Mouse (Mus musculus) frontal cortex, postnatal 36 days (tissue): ENCODE results near the gene Krt75.

Source experiments
- DNase-seq, 2 experiments: peaks; one replicate each; pipeline ENCODE4 v3.0.0; 2022; ENCODE audit warnings: low spot score in 2 of 2

Gene Krt75

DNA sequence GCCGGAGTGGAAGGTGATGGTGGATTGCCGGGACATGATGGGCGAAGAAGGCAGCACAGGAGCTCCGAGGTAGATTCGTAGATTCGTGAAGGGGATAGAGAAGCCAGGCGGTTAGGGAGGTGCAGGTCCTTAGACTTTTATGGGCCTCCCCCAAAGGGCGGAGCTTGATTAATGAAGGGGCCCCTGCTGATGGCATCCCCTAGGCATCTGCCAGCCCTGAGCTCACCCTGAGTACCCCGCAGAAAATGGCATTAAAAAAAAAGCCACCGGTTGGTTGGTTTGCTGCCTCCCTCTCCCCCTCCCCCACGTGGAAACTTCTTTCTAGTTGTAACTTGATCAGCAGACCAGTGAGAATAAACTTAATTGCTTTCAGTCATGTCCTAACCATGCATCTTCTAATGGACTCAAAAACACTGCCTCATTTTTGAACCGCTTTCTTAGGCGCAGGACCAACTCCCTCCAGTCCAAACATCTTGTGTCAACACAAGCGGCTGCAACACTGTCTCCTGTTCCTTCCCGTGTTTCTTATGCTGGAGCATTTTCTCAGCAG is at the start of gene Krt75:
TSS of gene Krt75 (minus strand) at position 109 of the 550 bp plus-strand sequence.
- no peak for DNase-seq

GRCm38 (mm10) chr15:101599123-101599522 is 25.4 kb upstream of the Krt75 start:
- DNase-seq, result no peak

- DNase-seq, result no peak
Measured at GRCm38 (mm10) chr15:101588216-101588615, 14.5 kb upstream of the Krt75 start.

GRCm38 (mm10) chr15:101584456-101584855 is 10.8 kb upstream of the Krt75 start:
- DNase-seq, result no peak

- DNase-seq, result no peak
Measured at GRCm38 (mm10) chr15:101583211-101583965, 9.7 kb upstream of the Krt75 start.

GRCm38 (mm10) chr15:101581701-101582100 is 8.0 kb upstream of the Krt75 start:
- peak; percentile 12 to 37 for DNase-seq

- DNase-seq, result no peak
Measured at GRCm38 (mm10) chr15:101575506-101575905, 1.8 kb upstream of the Krt75 start.

DNA sequence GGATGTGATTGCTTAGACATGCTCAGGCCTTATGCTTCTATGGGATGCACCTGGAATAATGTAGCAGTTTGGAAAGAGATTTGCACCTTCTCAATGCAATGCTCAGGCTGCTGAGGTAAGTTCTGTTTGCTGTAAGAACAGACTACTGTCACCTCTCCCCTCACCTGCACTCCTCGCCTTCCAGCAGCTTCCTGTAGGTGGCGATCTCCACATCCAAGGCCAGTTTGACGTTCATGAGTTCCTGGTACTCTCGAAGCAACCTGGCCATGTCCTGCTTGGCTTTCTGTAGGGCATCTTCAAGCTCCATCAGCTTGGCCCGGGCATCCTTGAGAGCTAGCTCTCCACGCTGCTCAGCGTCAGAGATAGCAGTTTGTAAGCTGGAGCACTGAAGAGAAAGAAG is 5.9 kb downstream of the Krt75 start:
- DNase-seq, result no peak

GRCm38 (mm10) chr15:101562850-101563249 is 10.9 kb downstream of the Krt75 start, which contains the start of gene Krt90:
Gene Krt90 (minus strand): TSS chr15:101562950.
- no peak for DNase-seq

- DNase-seq, result no peak
Measured at GRCm38 (mm10) chr15:101558034-101558646, 15.6 kb downstream of the Krt75 start.

- peak in 1 of 2 experiments; percentile 9 for DNase-seq
Measured at GRCm38 (mm10) chr15:101553169-101553568, 20.5 kb downstream of the Krt75 start.

GRCm38 (mm10) chr15:101552188-101552587 is 21.5 kb downstream of the Krt75 start:
- peak in 1 of 2 experiments; percentile 8 for DNase-seq

DNA sequence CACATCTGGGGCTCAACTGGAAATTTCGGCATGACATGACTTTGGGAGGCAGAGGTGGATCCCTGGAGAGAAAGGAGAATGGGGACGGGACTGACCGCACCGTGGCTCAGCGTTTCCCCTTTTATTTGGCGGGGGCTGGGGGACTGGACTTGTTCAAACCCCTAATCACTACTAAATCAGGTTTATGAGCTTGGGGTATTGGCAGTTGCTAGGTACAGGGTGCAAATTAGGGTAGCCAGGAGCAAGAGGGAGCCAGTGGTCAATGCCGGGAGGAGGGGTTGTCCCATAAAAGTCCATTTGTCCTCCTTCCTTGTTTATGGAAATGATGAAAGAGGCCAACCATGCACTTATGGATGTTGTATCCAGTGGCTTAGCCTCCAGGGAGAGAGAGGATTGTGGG is 23.1 kb downstream of the Krt75 start, which contains the start of gene Krt82:
TSS of gene Krt82 (minus strand) at position 101 of the 400 bp plus-strand sequence.
- no peak for DNase-seq

DNA sequence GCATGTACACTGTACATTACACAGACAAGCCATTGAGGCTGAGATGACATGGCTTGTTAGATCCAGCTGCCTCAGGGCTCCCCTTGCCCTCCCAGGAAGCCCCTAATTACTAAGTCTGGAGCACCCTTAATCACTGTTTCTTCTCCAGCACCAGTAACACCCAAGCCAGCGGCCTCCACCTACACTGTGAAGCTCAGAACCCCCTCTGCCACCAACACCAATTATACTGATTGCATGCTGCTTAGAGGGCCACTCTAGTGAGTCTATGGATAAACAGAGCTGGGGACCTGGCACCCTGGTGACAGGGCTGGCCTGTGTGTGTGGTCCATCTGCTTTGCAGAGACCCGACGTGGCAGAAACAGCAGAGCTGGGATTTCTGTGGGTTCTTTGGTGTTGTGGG is 29.2 kb downstream of the Krt75 start:
- no peak for DNase-seq

DNA sequence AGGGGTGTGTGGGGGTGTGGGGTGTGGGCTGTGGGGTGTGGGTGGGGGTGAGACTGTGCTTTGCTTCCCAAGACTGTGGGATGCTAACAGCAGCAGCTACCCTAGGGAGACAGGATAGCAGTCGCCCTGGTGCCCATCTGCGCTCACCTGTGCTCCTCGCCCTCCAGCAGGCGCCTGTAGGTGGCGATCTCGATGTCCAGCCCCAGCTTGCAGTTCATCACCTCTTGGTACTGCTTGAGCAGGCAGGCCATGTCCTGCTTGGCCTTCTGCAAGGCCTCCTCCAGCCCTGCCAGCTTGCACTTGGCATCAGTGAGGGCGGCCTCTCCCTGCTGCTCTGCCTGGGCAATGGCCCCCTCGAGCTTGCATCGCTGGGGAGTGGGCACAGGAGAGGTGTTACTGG is 31.2 kb downstream of the Krt75 start:
- no peak for DNase-seq

GRCm38 (mm10) chr15:101538580-101538900 is 35.2 kb downstream of the Krt75 start:
- no peak for DNase-seq

DNA sequence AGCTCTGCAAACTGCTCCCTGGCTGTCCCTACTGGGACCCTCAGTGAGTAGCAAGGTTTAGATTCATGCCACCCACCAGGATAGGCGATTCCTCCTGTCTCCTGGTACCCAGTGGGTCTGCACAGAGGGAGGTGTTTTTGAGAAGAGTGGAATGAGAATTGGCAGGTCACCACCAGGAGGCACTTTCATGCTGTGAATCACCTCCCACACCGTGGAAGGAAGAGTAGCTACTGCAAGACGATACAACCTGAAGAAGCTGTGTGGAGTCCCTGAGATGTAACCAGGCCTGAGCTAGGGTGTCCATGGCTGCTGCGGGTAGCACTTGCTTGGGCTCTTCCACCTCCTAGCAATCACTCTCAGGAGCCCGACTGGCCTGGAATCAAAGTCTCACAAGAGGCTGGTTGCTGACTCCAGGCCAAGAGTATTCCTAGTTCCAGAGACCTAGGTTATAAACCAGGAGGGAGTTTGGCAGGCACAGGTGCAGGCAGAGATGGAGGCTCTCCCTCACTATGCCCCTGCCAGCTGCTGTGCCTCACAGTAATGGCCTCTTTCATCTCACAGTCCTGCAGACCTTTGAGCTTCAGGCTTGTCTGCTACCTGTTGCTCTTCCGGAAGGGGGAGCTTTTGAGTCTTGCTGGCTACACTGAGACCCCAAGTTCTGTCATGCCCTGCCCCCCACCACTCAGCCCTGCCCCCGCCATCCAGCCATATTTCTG is 35.7 kb downstream of the Krt75 start:
- no peak for DNase-seq

- peak; percentile 12 to 26 for DNase-seq
Measured at GRCm38 (mm10) chr15:101536054-101536850, 37.5 kb downstream of the Krt75 start.

- no peak for DNase-seq
Measured at GRCm38 (mm10) chr15:101532720-101533119, 41.0 kb downstream of the Krt75 start, which contains the start of gene Krt84. Gene Krt84 (minus strand): TSS chr15:101532820.

DNA sequence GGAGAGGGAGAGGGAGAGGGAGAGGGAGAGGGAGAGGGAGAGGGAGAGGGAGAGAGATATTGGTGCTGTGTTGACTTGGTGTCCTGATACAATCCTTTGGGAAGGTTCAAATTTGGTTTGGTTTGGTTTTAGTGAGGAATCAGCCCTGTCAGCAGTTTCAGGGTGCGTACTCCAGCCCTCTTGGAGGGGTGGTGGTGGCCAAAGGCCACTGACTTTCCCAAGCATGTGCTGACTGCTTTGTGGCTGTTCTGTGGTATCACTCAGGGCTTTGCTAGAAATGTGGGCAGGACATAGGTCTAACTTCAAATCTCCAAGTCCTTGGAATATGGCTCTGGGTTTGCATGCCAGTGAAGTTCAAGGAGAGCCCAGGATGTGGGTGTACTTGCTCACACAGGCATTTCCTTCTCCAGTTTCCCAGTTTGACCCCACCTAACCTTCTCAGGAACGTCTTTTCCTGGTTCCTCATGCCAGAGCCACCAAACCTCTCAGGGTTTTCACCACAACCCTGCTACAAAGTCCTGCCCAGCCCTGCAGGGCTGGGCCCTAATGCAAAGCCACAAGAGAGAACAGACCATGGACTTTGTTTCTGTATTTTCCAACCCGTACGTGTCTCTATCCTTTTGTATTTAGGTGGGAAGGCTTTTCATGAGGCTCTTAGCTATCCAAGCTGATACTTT is 51.0 kb downstream of the Krt75 start:
- DNase-seq, result no peak

- peak; percentile 76 to 87 for DNase-seq
Measured at GRCm38 (mm10) chr15:101519792-101520191, 53.9 kb downstream of the Krt75 start.
